Mouse (Mus musculus): ENCODE results near the gene Golgb1. TPM values are rescaled to one million over a fixed set of nuclear protein-coding genes. Genes with fewer than 3 reads are reported as not detected.
"Not testable (repeated sequence)": the region's sequence is repeated elsewhere in the genome, so short reads cannot be mapped to it uniquely, and the experiment has no call there.

Golgb1 gene
- 40.6 and 41.5 TPM in 2 replicates for polyA plus RNA-seq (2012; ENCODE audit: insufficient read depth, insufficient read length, missing spikeins)

DNA sequence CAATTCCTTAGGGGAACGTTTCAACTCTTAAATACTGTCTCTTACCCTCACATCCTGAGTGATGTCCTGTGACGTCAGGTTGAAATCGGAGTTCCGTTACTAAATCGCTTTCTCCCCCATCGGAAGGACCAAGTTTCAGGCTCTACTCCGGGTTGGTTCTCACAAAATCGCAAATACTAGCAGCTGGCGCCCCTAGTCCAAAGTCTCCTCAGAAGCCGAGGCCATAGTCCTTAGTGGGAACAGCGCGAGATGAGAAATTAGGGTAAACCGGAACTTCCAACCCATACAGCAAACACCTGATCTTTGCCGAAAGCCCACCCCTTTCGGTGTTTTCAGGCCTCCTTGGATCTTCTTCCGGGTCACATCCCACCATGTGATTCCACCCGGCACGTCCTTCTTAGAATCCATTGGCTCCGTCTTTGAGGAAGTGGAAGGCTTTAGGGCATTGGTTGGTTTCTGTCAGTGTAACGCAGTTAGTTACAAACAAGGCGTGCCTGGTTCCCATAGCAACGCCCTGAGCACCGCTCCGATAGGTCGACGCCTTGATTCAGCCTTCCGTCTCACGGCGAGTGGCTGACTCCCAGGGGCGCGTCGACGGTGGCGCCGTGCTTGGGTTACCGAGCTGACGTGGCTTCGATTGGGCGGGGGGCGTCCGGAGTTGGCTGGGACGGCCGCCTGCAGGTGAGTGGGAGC lies at the start of gene Golgb1, which contains the start of gene Eaf2:
TSS of gene Golgb1 (plus strand) at position 558 of the 693 bp plus-strand sequence.
TSS of gene Eaf2 (minus strand) at position 421 of the 693 bp plus-strand sequence.
- Histone ChIP-seq H3K4me1 (ENCODE audit: control insufficient read depth, insufficient read depth, low read length) (peaks cover 8% of the 10 kb centered on the region), H3K4me3 (ENCODE audit: insufficient read depth, low read length) (peak within 1 kb of the TSS; percentile 89), H3K27ac (ENCODE audit: insufficient read depth, low read depth, low read length) (peak within 1 kb of the TSS; percentile 71)
- TF ChIP-seq POLR2A (IDR thresholded peaks at IDR 0.05; ENCODE audit: borderline replicate concordance, low read depth, low read length) (no peak), CTCF (IDR thresholded peaks at IDR 0.05; ENCODE audit: low read depth, low read length) (no peak)

DNA sequence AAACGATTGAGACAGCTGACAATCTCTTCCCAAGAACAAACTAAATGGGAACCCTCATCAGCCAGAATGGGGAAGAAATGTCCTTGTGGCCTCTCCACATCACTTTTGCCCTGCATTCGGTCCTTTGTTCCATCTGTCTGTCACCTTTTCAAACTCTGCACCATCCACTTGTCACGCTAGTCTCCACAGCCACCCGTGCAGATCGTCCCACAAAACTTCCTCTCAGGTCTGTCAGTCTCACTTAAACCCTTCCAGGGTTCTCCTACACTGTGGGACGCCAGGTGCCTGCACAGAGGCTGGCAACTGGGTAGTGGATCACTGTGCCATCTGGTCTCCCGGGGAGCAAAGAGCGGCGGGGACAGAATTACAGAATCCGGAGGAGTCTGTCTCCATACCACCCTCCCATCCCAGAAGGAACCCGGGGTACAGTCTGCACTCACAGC lies 47.3 kb upstream of the Golgb1 start:
- Histone ChIP-seq H3K27ac (ENCODE audit: insufficient read depth, low read depth, low read length) (no peak overlapping the region), H3K4me3 (ENCODE audit: insufficient read depth, low read length) (peak overlapping the region; percentile 93), H3K4me1 (ENCODE audit: control insufficient read depth, insufficient read depth, low read length) (peaks cover 5% of the 10 kb centered on the region)
- TF ChIP-seq CTCF (IDR thresholded peaks at IDR 0.05; ENCODE audit: low read depth, low read length) = no peak

DNA sequence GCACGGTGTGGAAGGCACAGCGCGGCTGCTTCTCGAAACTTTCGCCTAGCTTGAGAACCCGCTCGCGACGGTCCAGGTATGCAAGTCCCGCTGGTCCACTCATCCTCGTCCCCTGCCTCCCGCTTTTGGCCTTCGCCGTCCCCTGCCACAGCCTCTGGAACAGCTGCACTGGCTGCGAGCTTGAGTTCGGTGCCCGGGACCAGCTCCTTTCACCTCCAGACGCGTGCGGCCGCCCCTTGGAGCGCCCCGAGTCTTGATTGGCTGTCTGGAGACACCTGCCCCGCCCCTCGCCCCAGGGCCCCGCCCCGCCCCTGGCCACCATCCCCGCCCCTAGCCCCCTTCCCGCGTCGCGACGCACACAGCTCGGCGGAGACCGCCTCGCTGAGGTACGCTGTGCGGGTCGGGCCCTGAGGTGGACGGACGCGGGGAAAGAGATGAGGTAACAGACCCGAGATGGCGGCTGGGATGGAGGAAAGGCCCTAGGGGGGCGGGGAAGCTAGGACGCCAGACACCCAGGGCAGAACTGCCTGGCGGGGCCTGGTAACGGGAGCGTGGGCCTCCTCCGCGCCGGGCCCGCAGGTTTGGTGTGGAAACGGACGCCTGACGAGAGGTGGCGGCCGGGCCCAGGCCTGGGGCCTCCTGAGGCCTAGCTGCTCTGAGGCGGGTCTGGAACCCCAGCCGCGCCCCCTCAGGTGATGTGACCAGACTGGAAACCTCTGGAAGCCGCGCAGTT lies 46.7 kb upstream of the Golgb1 start, which contains the start of gene Iqcb1:
TSS of gene Iqcb1 (plus strand) at position 332 of the 733 bp plus-strand sequence.
- Histone ChIP-seq H3K4me3 (ENCODE audit: insufficient read depth, low read length) (peak within 1 kb of the TSS; percentile 93), H3K4me1 (ENCODE audit: control insufficient read depth, insufficient read depth, low read length) (peaks cover 5% of the 10 kb centered on the region), H3K27ac (ENCODE audit: insufficient read depth, low read depth, low read length) (no peak within 1 kb of the TSS)
- no peak for TF ChIP-seq POLR2A (IDR thresholded peaks at IDR 0.05; ENCODE audit: borderline replicate concordance, low read depth, low read length)
- TF ChIP-seq CTCF (IDR thresholded peaks at IDR 0.05; ENCODE audit: low read depth, low read length) = no peak

DNA sequence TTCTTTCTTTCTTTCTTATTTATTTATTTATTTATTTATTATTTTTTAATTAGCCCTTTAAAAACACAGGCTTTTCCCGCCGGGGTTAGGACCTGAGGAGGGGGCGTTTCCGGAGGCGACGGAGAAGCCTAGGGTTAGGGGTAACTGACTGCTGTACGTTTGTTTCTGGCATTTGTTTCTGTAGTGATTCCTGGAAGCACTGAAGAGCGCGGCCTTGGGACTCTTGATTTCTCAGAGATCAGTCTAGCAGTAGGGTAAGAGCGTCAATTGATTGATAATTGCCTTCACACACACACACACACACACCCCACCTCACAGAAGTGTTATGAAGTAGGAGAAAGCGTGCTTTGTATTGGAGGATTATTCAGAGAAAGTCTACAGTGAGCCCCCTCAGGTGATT lies 46.1 kb upstream of the Golgb1 start:
- peaks cover 5% of the 10 kb centered on the region for H3K4me1 ChIP-seq (ENCODE audit: control insufficient read depth, insufficient read depth, low read length)
- TF ChIP-seq CTCF (IDR thresholded peaks at IDR 0.05; ENCODE audit: low read depth, low read length) = no peak
- TF ChIP-seq POLR2A (IDR thresholded peaks at IDR 0.05; ENCODE audit: borderline replicate concordance, low read depth, low read length) = no peak

DNA sequence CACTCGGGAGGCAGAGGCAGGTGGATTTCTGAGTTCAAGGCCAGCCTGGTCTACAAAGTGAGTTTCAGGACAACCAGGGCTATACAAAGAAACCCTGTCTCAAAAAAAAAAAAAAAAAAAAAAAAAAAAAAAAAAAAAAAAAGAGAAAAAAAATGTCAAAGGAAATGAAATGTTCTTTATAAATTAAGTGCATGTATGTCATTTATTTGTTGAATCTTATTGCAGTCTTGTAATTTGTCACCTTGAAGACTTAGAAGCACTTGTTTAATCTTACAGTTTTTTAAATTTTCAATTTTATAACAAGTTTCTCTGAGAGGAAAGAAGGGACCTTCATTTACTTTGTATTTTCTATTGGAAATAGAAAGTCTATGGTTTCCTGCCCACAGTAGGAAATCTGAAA lies 28.0 kb upstream of the Golgb1 start:
- H3K4me3 ChIP-seq (ENCODE audit: insufficient read depth, low read length); H3K27ac ChIP-seq (ENCODE audit: insufficient read depth, low read depth, low read length): not testable (repeated sequence)

More for the DNA sequence above, 46.1 kb upstream of the Golgb1 start:
- H3K4me3 ChIP-seq (ENCODE audit: insufficient read depth, low read length) = peak overlapping the region; percentile 93
- H3K27ac ChIP-seq (ENCODE audit: insufficient read depth, low read depth, low read length) = no peak overlapping the region

DNA sequence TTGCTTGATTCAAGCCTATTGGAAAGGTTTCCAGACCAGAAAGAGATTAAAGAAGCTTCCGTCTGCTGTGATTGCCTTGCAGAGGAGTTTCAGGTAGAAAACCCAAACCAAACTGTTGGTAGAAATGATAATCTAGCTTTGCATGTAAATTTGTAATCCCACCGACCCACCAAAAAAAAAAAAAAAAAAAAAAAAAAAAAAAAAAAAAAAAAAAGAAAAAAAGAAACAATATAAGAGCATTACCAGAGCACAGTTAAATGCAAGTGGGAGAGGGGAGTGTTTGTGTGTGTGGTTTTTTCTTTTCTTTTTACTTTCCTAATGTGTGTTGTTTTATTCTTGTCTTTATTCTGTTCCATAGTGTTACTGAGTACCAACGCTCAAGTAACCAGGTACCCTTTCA lies 23.7 kb upstream of the Golgb1 start:
- H3K4me3 ChIP-seq (ENCODE audit: insufficient read depth, low read length) = no peak overlapping the region
- no peak overlapping the region for H3K27ac ChIP-seq (ENCODE audit: insufficient read depth, low read depth, low read length)
- TF ChIP-seq POLR2A (IDR thresholded peaks at IDR 0.05; ENCODE audit: borderline replicate concordance, low read depth, low read length) = no peak
- TF ChIP-seq CTCF (IDR thresholded peaks at IDR 0.05; ENCODE audit: low read depth, low read length) = no peak
- no peaks in the 10 kb centered on the region for H3K4me1 ChIP-seq (ENCODE audit: control insufficient read depth, insufficient read depth, low read length)

More for the DNA sequence above, 28.0 kb upstream of the Golgb1 start:
- not testable (repeated sequence) for H3K4me1 ChIP-seq (ENCODE audit: control insufficient read depth, insufficient read depth, low read length)

DNA sequence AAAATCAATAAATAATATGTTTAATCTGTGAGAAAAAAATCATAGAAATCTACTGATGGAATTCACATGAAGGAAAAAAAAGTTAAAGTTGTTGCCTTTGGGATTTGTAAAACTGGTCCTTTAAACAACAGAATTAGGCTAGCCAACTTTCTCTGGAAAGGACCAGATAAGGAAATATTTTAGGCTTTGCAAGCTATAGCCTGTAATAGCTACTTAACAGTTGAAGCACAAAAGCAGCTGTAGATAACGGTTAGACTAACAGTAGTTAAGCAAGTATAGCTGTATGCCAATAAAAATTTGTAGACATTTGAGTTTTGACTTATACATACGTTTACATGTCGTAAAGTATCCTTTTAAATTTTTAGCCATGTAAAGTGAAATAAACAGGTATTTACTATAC lies 11.4 kb upstream of the Golgb1 start:
- no peaks in the 10 kb centered on the region for H3K4me1 ChIP-seq (ENCODE audit: control insufficient read depth, insufficient read depth, low read length)
- TF ChIP-seq POLR2A (IDR thresholded peaks at IDR 0.05; ENCODE audit: borderline replicate concordance, low read depth, low read length) (no peak), CTCF (IDR thresholded peaks at IDR 0.05; ENCODE audit: low read depth, low read length) (no peak)
- no peak overlapping the region for H3K4me3 ChIP-seq (ENCODE audit: insufficient read depth, low read length)
- no peak overlapping the region for H3K27ac ChIP-seq (ENCODE audit: insufficient read depth, low read depth, low read length)

DNA sequence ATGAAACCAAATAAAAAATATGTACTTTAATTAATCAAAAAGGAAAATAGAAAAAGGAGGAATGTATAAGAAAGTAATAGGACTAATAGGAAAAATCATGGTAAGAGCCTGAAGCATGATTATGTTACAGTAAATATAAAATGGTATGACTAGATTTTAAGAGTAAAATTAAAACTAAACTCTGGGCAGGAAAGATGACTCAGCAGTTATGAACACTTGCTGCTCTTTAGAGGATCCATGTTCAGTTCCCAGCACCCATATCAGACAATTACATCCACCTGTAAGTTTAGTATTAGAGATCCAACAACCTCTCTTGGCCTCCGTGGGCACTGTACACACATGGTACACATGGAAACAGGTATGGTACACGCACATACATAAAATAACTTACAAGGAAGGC lies 5.5 kb upstream of the Golgb1 start:
- Histone ChIP-seq H3K4me1 (ENCODE audit: control insufficient read depth, insufficient read depth, low read length) (peaks cover 5% of the 10 kb centered on the region), H3K4me3 (ENCODE audit: insufficient read depth, low read length) (no peak overlapping the region), H3K27ac (ENCODE audit: insufficient read depth, low read depth, low read length) (no peak overlapping the region)
- TF ChIP-seq POLR2A (IDR thresholded peaks at IDR 0.05; ENCODE audit: borderline replicate concordance, low read depth, low read length) (no peak), CTCF (IDR thresholded peaks at IDR 0.05; ENCODE audit: low read depth, low read length) (no peak)

DNA sequence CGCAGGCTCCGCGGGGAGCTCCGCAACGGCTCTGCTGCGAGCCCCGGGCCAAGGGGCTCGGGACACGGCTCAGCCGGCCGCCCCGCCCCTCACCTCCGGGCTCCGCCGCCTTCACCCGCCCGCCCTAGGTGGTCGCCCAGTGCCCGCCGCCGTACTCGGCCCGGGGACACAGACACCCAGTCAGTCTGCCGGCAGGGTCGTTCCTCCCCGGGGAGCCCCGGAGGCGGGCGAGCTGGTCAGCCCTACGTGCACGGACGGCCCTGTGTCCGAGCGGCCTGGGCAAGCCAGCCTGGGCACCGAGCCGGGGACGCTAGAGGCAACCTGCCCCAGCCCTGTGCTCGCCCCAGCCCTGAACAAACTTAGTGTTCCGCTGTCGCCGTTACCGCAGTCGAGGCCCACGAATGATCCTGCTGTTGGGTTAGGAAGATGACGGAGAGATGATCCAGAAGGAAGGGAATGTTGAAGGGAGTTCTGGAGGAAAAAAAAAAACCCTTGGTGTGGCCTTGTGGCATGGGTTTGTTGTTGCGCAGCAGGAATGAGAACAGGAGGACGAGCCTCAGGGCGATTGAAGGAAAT lies 424 bp downstream of the Golgb1 start:
- Histone ChIP-seq H3K4me3 (ENCODE audit: insufficient read depth, low read length) (peak overlapping the region; percentile 89), H3K27ac (ENCODE audit: insufficient read depth, low read depth, low read length) (0 out of 2 replicates have a peak overlapping the region, but pooled peaks have one; percentile 21), H3K4me1 (ENCODE audit: control insufficient read depth, insufficient read depth, low read length) (peaks cover 8% of the 10 kb centered on the region)
- TF ChIP-seq POLR2A (IDR thresholded peaks at IDR 0.05; ENCODE audit: borderline replicate concordance, low read depth, low read length) (no peak), CTCF (IDR thresholded peaks at IDR 0.05; ENCODE audit: low read depth, low read length) (no peak)

DNA sequence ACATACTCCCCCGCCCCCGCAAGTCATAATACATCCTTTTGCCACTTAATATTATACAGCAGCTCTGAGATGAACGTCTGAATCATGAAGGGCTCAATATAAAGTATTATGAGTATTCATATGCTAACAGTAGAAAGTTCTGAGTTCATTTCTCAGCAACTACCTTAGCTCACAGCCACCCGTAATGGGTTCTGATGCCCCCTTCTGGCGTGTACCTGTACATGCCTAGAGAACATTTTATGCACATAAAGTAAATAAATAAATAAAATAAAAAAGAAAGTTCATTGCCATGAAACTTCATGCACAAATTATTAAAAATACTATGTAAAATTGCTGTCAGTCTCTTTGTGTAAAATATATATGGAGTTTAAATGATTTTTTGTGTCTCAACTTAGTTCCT lies 2.4 kb downstream of the Golgb1 start:
- TF ChIP-seq POLR2A (IDR thresholded peaks at IDR 0.05; ENCODE audit: borderline replicate concordance, low read depth, low read length) (no peak), CTCF (IDR thresholded peaks at IDR 0.05; ENCODE audit: low read depth, low read length) (no peak)
- Histone ChIP-seq H3K27ac (ENCODE audit: insufficient read depth, low read depth, low read length) (no peak overlapping the region), H3K4me3 (ENCODE audit: insufficient read depth, low read length) (no peak overlapping the region), H3K4me1 (ENCODE audit: control insufficient read depth, insufficient read depth, low read length) (peaks cover 8% of the 10 kb centered on the region)
